Mouse (Mus musculus): ENCODE data around the gene Stk11. TPM values are rescaled to one million over a fixed set of nuclear protein-coding genes. Genes with fewer than 3 reads are reported as not detected.

Stk11 gene
- total RNA-seq, 2 experiments from 2014 or later: 137 to 165 TPM

GRCm38 (mm10) chr10:80152071-80152872 is 36.7 kb downstream of the Stk11 start:
- intact Hi-C loops (cut with DNase I): no loop called here
- peak; percentile 59 to 71 for DNase-seq

- DNase-seq: peak in 1 of 2 experiments; percentile 67
- intact Hi-C loops (cut with DNase I): no loop called here
Observed at GRCm38 (mm10) chr10:80152873-80153260, 37.3 kb downstream of the Stk11 start.

- no peak for DNase-seq
- intact Hi-C loops (cut with DNase I): no loop called here
Observed at GRCm38 (mm10) chr10:80153713-80154112, 38.1 kb downstream of the Stk11 start.

GRCm38 (mm10) chr10:80154384-80154783 is 38.8 kb downstream of the Stk11 start:
- intact Hi-C loops (cut with DNase I): no loop called here

GRCm38 (mm10) chr10:80155277-80155676 is 39.7 kb downstream of the Stk11 start:
- DNase-seq: no peak
- intact Hi-C loops (cut with DNase I): no loop called here

More at GRCm38 (mm10) chr10:80154384-80154783, 38.8 kb downstream of the Stk11 start:
- no peak for DNase-seq

GRCm38 (mm10) chr10:80156002-80156751 is 40.6 kb downstream of the Stk11 start:
- no peak for DNase-seq
- intact Hi-C loops (cut with DNase I): no loop called here

GRCm38 (mm10) chr10:80156752-80157053 is 41.1 kb downstream of the Stk11 start:
- intact Hi-C loops (cut with DNase I): no loop called here
- DNase-seq: peak in 1 of 2 experiments; percentile 56

- peak in 1 of 2 experiments; percentile 42 for DNase-seq
- intact Hi-C loops (cut with DNase I): no loop called here
Observed at GRCm38 (mm10) chr10:80157141-80157929, 41.7 kb downstream of the Stk11 start.

- intact Hi-C loops (cut with DNase I): loop anchor here (1.0 kb wide), 1 partner anchor 8 kb away; no protein-coding TSS in a partner anchor
- peak; percentile 76 to 81 for DNase-seq
Observed at GRCm38 (mm10) chr10:80158307-80158986, 42.8 kb downstream of the Stk11 start.

GRCm38 (mm10) chr10:80159021-80159560 is 43.5 kb downstream of the Stk11 start:
- intact Hi-C loops (cut with DNase I): no loop called here
- peak in 1 of 2 experiments; percentile 57 for DNase-seq

- peak; percentile 97 to 98 for DNase-seq
- intact Hi-C loops (cut with DNase I): no loop called here
Observed at GRCm38 (mm10) chr10:80159561-80160454, 44.2 kb downstream of the Stk11 start.

GRCm38 (mm10) chr10:80160455-80161371 is 45.1 kb downstream of the Stk11 start:
- DNase-seq: peak; percentile 88 to 90
- intact Hi-C loops (cut with DNase I): no loop called here

- intact Hi-C loops (cut with DNase I): no loop called here
Observed at GRCm38 (mm10) chr10:80161522-80162242, 46.1 kb downstream of the Stk11 start.

GRCm38 (mm10) chr10:80162243-80162608 is 46.6 kb downstream of the Stk11 start:
- intact Hi-C loops (cut with DNase I): no loop called here
- no peak for DNase-seq

More at GRCm38 (mm10) chr10:80161522-80162242, 46.1 kb downstream of the Stk11 start:
- peak in 1 of 2 experiments; percentile 54 for DNase-seq

- DNase-seq: no peak
- intact Hi-C loops (cut with DNase I): no loop called here
Observed at GRCm38 (mm10) chr10:80162716-80163299, 47.2 kb downstream of the Stk11 start.

- intact Hi-C loops (cut with DNase I): loop anchor here (2.0 kb wide), 2 partner anchors 19 to 47 kb away; no protein-coding TSS in a partner anchor
- peak; percentile 42 to 53 for DNase-seq
Observed at GRCm38 (mm10) chr10:80163721-80164120, 48.1 kb downstream of the Stk11 start.
